Mouse (Mus musculus): Measurements from ENCODE around the gene Mical2. TPM values are rescaled to one million over a fixed set of nuclear protein-coding genes. Genes with fewer than 3 reads are reported as not detected.
A peak's percentile ranks its signal among the peaks of the same experiment; 100 is the strongest.

Mical2 gene
- polyA plus RNA-seq, 1 experiment: 58.2 TPM

DNA sequence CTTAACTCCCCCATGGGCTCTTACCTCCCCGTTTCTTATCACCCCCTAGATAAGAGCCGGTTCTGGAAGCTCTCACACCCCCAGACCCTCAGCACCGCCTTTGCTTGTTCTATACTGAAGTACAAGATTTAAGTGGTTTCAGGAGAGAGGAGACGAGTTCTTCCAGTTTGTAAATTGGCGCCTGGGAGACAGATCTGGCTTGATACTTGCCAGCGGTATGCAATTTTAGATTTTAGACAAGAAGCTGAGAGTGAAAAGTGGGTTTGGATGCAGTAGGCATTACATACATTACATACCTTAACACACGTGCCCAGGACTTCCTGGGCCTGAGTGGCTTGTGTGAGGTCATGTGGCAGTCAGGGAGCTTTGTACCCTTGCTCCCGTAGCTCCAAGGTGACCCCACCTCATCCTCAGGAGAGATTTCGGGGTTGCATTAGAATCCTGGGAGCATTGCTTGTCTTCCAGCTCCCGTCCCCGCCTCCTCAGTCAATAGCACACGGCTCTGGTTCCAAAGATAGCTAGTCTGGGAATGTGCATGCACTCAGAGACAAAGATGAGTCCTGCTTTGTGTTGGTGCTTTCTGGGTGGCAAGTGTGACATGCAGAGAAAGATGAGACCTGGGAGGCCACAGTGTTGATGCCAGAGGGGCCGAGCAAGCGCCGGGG, 43.2 kb downstream of the Mical2 start:
- Histone ChIP-seq H3K4me1 (ENCODE audit: control insufficient read depth, insufficient read depth, low read length) (peaks cover 46% of the 10 kb centered on the region), H3K4me3 (replicated peaks; ENCODE audit: extremely low read depth, low read depth, low read length) (no peak overlapping the region)
- WGBS: 56% methylated on average over 15 of the region's 15 CpGs
- no peak for DNase-seq
- TF ChIP-seq POLR2A (IDR thresholded peaks at IDR 0.05; ENCODE audit: borderline replicate concordance, extremely low read depth, low read depth, low read length) (no peak), CTCF (IDR thresholded peaks at IDR 0.05; ENCODE audit: insufficient read depth, low read length) (no peak)

DNA sequence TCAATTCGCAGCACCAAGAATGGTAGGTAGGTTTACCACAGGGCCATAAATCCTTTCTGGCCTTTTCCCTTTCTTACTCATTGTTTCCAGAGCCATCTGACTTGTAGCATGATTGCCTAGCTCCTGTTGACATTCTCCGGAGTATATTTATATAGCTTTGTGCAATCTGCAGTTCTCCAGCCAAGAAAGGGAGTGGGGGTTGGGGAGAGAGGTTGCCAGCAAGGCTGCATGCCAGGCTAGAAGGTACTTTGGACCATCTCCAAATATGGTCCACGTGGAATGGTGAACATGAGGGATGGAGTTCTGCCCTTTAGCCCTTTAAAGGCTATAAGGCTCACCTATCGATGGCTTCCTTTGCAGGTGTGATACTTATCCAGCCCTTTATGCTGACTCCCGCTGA, 45.2 kb downstream of the Mical2 start:
- peak; percentile 84 for DNase-seq

DNA sequence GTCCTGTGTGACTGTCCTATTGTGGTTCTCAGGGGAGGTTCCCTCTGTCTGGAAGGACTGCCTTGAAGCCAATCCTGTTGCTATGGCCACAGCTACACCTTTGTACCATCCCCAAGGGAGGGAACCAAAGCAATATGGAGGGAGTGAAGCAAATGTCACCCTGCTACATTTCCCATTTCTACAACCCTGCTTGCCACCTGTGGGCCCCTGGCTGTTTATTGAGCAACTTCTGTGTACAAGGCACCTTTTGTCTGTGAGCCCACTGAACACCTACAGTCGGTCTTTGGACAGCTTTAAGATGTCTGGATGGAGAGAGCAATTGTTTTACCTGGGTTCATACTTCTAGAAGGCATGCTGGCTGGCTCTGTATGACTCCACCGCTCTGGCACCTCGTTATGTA, 46.0 kb downstream of the Mical2 start:
- DNase-seq: no peak
- 68% methylated on average over 3 of the region's 3 CpGs for WGBS
- Histone ChIP-seq H3K4me3 (replicated peaks; ENCODE audit: extremely low read depth, low read depth, low read length) (no peak overlapping the region), H3K4me1 (ENCODE audit: control insufficient read depth, insufficient read depth, low read length) (peaks cover 50% of the 10 kb centered on the region)
- no peak for TF ChIP-seq CTCF (IDR thresholded peaks at IDR 0.05; ENCODE audit: insufficient read depth, low read length)
- no peak for TF ChIP-seq POLR2A (IDR thresholded peaks at IDR 0.05; ENCODE audit: borderline replicate concordance, extremely low read depth, low read depth, low read length)

More for the DNA sequence above, 45.2 kb downstream of the Mical2 start:
- Histone ChIP-seq H3K4me3 (replicated peaks; ENCODE audit: extremely low read depth, low read depth, low read length) (no peak overlapping the region), H3K4me1 (ENCODE audit: control insufficient read depth, insufficient read depth, low read length) (peaks cover 49% of the 10 kb centered on the region)
- no peak for TF ChIP-seq POLR2A (IDR thresholded peaks at IDR 0.05; ENCODE audit: borderline replicate concordance, extremely low read depth, low read depth, low read length)
- no peak for TF ChIP-seq CTCF (IDR thresholded peaks at IDR 0.05; ENCODE audit: insufficient read depth, low read length)
- WGBS: 40% methylated on average over 5 of the region's 5 CpGs

- 16% methylated on average over 5 of the region's 5 CpGs for WGBS
- no peak for DNase-seq
- peaks cover 49% of the 10 kb centered on the region for H3K4me1 ChIP-seq (ENCODE audit: control insufficient read depth, insufficient read depth, low read length)
- TF ChIP-seq POLR2A (IDR thresholded peaks at IDR 0.05; ENCODE audit: borderline replicate concordance, extremely low read depth, low read depth, low read length) (no peak), CTCF (IDR thresholded peaks at IDR 0.05; ENCODE audit: insufficient read depth, low read length) (no peak)
- no peak overlapping the region for H3K4me3 ChIP-seq (replicated peaks; ENCODE audit: extremely low read depth, low read depth, low read length)
Observed at GRCm38 (mm10) chr7:112272692-112273091, 47.0 kb downstream of the Mical2 start.

DNA sequence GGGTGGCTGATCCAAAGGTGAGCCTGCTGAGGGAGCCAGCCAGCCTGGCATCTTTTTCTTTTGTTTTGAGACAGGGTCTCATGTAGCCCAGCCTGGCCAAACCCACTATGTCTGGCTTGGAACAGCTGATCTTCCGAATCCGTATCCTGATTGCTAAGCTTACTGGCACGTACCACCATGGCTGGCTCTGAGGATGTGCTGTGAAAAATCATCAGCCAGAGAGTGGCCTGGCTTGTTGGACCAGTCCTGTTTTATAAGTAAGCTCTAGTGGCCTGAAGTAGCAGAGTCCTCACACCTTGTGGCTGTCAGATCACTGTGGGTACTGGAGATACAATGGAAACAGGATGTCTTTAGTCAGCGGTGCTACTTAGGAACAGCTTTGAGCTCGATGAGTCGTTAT, 47.8 kb downstream of the Mical2 start:
- TF ChIP-seq POLR2A (IDR thresholded peaks at IDR 0.05; ENCODE audit: borderline replicate concordance, extremely low read depth, low read depth, low read length): no peak
- TF ChIP-seq CTCF (IDR thresholded peaks at IDR 0.05; ENCODE audit: insufficient read depth, low read length): no peak
- no peak overlapping the region for H3K4me3 ChIP-seq (replicated peaks; ENCODE audit: extremely low read depth, low read depth, low read length)
- no peak for DNase-seq
- H3K4me1 ChIP-seq (ENCODE audit: control insufficient read depth, insufficient read depth, low read length): peaks cover 49% of the 10 kb centered on the region
- 58% methylated on average over 6 of the region's 6 CpGs for WGBS

DNA sequence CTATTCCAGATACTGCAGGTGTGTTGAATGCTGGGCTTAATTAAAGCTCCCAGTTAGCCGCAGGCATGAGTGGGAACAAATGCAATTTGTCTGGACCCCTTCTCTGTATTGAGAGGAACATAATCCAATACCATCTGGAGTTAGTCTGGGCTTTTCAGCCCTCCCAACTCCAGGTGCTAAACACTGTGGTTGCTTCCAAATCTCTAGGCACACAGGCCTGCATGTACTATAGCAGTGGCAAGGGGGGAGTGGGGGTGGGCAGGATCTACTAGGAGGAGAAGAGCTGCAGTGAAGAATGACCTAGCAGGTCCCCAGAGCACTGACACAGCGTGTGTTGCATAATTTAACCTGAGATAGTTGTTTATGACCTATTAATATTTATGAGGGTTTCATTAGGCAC, 49.0 kb downstream of the Mical2 start:
- TF ChIP-seq CTCF (IDR thresholded peaks at IDR 0.05; ENCODE audit: insufficient read depth, low read length) (no peak), POLR2A (IDR thresholded peaks at IDR 0.05; ENCODE audit: borderline replicate concordance, extremely low read depth, low read depth, low read length) (no peak)
- no peak for DNase-seq
- WGBS: 60% methylated on average over 2 of the region's 2 CpGs
- no peak overlapping the region for H3K4me3 ChIP-seq (replicated peaks; ENCODE audit: extremely low read depth, low read depth, low read length)
- H3K4me1 ChIP-seq (ENCODE audit: control insufficient read depth, insufficient read depth, low read length): peaks cover 44% of the 10 kb centered on the region

DNA sequence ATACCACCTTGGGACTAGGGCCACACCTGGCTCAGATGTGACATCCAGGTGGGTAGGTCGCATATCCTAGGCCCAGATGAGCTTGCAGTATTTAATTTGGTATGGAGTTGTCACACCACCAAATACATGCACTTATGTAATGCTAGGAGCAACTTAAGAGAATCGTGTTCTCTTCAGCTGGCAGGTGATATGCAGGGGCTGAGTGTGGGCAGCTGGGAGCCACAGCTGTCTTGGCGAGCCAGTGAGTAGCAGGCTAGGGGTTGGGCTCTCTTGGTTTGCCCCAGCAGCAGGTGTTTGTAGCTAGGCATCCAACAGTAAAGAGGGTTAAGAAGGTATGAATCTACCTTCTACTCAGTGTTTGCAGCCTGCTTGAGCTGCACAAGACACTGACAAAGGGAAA, 49.4 kb downstream of the Mical2 start:
- Histone ChIP-seq H3K4me1 (ENCODE audit: control insufficient read depth, insufficient read depth, low read length) (peaks cover 39% of the 10 kb centered on the region), H3K4me3 (replicated peaks; ENCODE audit: extremely low read depth, low read depth, low read length) (no peak overlapping the region)
- 63% methylated on average over 3 of the region's 3 CpGs for WGBS
- DNase-seq: no peak
- no peak for TF ChIP-seq CTCF (IDR thresholded peaks at IDR 0.05; ENCODE audit: insufficient read depth, low read length)
- no peak for TF ChIP-seq POLR2A (IDR thresholded peaks at IDR 0.05; ENCODE audit: borderline replicate concordance, extremely low read depth, low read depth, low read length)

DNA sequence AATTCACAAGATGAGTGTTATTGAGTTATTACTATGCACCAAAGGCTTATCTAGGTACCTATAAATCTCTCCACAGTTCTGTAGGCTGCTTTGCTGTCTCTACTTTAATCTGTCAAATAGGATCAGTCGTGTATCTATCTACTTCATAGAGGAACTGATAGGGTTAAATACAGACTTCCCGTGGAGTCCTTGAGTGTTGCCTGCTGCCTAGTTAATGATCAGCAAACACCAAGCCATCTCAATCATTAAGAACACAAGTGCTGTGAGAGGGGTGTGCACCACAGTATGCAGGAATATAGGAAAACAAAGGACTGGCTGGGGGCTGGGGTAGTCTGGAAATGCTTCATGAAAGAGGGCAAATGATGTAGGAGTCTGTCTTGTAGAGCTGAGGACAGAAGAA, 50.2 kb downstream of the Mical2 start:
- 46% methylated on average over 2 of the region's 2 CpGs for WGBS
- no peak for DNase-seq
- H3K4me1 ChIP-seq (ENCODE audit: control insufficient read depth, insufficient read depth, low read length): peaks cover 32% of the 10 kb centered on the region

DNA sequence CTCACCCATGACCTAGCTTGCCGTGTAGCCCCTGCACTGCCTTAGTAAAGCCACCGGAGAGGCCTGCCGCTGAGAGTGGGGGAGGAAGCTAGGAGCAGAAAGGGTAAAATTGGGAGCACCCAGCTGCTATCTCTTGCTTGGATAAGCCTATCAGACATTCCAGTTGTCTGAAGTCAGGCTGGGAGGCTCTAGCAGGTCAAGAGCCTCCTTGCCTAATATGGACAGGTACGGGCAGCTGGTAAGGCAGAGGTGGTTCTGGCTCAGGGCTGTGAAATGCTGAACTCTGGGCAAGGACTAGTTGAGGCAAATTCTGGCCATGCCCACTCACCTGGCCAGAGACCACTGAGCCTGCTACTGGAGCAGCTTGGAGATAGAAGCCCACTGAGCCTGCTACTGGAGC, 51.2 kb downstream of the Mical2 start:
- 71% methylated on average over 4 of the region's 4 CpGs for WGBS
- Histone ChIP-seq H3K4me3 (replicated peaks; ENCODE audit: extremely low read depth, low read depth, low read length) (no peak overlapping the region), H3K4me1 (ENCODE audit: control insufficient read depth, insufficient read depth, low read length) (peaks cover 28% of the 10 kb centered on the region)
- DNase-seq: no peak
- TF ChIP-seq POLR2A (IDR thresholded peaks at IDR 0.05; ENCODE audit: borderline replicate concordance, extremely low read depth, low read depth, low read length): no peak
- TF ChIP-seq CTCF (IDR thresholded peaks at IDR 0.05; ENCODE audit: insufficient read depth, low read length): no peak

More for the DNA sequence above, 50.2 kb downstream of the Mical2 start:
- TF ChIP-seq POLR2A (IDR thresholded peaks at IDR 0.05; ENCODE audit: borderline replicate concordance, extremely low read depth, low read depth, low read length) (no peak), CTCF (IDR thresholded peaks at IDR 0.05; ENCODE audit: insufficient read depth, low read length) (no peak)
- H3K4me3 ChIP-seq (replicated peaks; ENCODE audit: extremely low read depth, low read depth, low read length): no peak overlapping the region

GRCm38 (mm10) chr7:112278648-112279047, 53.0 kb downstream of the Mical2 start:
- H3K4me3 ChIP-seq (replicated peaks; ENCODE audit: extremely low read depth, low read depth, low read length): no peak overlapping the region
- peaks cover 14% of the 10 kb centered on the region for H3K4me1 ChIP-seq (ENCODE audit: control insufficient read depth, insufficient read depth, low read length)
- 25% methylated on average over 4 of the region's 4 CpGs for WGBS
- TF ChIP-seq CTCF (IDR thresholded peaks at IDR 0.05; ENCODE audit: insufficient read depth, low read length) (no peak), POLR2A (IDR thresholded peaks at IDR 0.05; ENCODE audit: borderline replicate concordance, extremely low read depth, low read depth, low read length) (no peak)
- no peak for DNase-seq

Measured in lung, adult 2 months (tissue).